Mouse (Mus musculus): ENCODE measurements around the gene Gcn1l1.

Gene Gcn1l1

GRCm38 (mm10) chr5:115666366-115667065 is 101.5 kb downstream of the Gcn1l1 start:
- DNase-seq, result peak; percentile 82 to 91

GRCm38 (mm10) chr5:115667210-115667609 is 102.2 kb downstream of the Gcn1l1 start:
- no peak for DNase-seq

DNA sequence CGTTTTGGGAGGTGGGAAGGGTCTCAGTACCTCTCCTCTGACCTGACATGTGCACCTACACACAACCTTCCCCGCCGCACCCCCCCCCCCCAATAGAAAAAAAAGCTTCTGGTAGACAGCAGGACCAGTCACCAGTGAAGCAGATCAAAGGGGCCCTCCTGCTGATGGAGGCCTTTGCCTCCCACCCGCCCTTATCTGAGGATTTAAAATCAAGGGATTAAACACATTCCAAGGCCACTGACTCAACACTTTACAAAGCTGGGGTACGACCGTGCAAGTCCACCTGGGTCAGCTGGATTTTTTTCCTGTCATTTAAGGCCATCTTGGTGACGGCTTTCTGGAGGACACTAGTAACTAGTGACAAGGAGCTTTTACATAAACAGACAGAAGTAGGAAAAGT is 102.8 kb downstream of the Gcn1l1 start:
- no peak for DNase-seq

- DNase-seq, result no peak
Observed at GRCm38 (mm10) chr5:115668986-115669385, 103.9 kb downstream of the Gcn1l1 start.

- no peak for DNase-seq
Observed at GRCm38 (mm10) chr5:115669974-115670373, 104.9 kb downstream of the Gcn1l1 start.

DNA sequence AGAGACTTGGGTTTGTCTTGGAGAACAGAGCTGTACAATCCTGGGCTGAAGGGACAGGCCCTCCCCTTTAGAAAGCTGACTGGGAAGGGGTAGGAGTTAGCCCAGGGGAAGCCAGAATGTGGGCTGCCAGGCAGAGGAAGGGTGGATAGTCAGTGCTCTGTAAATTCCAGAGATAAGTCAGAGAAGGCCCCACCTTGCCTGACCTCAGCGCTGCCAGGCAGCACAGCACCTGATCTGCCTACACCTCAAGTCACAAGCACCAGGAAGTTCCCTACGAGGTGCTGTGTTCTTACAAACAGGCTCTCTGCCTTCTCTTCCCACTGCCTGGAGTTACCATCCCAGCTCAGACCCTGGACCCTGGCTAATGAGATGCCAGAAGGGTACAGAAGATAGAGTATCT is 105.4 kb downstream of the Gcn1l1 start:
- DNase-seq, result no peak

DNA sequence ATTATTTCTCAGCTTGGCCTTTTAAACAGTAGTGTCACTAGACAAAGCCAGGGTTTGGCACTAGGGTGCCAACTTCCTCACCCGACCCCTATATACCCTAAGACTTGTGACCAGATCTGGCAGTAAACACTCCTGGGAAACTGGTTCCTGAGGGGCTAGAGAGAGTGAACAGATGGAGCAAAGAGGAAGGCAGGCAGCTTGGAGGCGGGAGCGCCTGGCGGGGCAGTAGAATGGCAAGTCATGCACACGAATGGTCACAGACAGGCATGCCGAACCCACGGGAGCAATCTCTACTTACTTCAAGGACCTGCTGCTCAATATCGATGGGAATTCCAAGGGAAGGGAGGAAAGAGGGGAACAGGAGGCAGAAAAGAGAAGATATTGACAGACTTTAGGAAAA is 106.8 kb downstream of the Gcn1l1 start:
- DNase-seq, result peak; percentile 76 to 79

Measured in cerebellum, postnatal 10 days (tissue).